27 mouse cellular contexts compared by ENCODE assay signal in genomic region chr10:122973241-122973640, GRCm38 (mm10).
"Had no signal": no experiment of that assay in that cellular context is flagged by ENCODE, and none has a peak within 500 bp of the region (broad histone marks: within the 10 kb centered on the region; RNA-seq: fewer than 3 reads in every experiment).

No protein-coding gene starts in this region.

- ATAC-seq: forebrain, embryonic 13.5 days; forebrain, embryonic 14.5 days; forebrain, embryonic 15.5 days; forebrain, embryonic 16.5 days; forebrain, postnatal 0 days had no signal

- H3K4me1 ChIP-seq: embryonic facial prominence, embryonic 10.5 days; embryonic facial prominence, embryonic 12.5 days; forebrain, embryonic 12.5 days; forebrain, embryonic 13.5 days; forebrain, embryonic 15.5 days had no signal

- H3K4me3 ChIP-seq: embryonic facial prominence, embryonic 10.5 days; embryonic facial prominence, embryonic 12.5 days; embryonic facial prominence, embryonic 13.5 days; embryonic facial prominence, embryonic 15.5 days; erythroblast, embryonic 14.5 days; forebrain, embryonic 10.5 days; forebrain, embryonic 12.5 days; forebrain, embryonic 13.5 days; forebrain, embryonic 15.5 days; gastrocnemius, adult 2 months had no signal

- DNase-seq: cerebellum, adult 18-20 months; cerebellum, adult 2 months; cerebellum, adult 8-10 months; cerebellum, adult 9-10 months; cerebellum, adult 9-11 months; cerebellum, postnatal 10 days; cerebellum, postnatal 14 days; cerebellum, postnatal 25 days; cerebellum, postnatal 36 days; embryo, embryonic 11 days; forebrain, postnatal 0 days; gastrocnemius, adult 2 months; gastrocnemius, postnatal 10 days; gastrocnemius, postnatal 14 days; gastrocnemius, postnatal 25 days; gastrocnemius, postnatal 36 days had no signal

- H3K27me3 ChIP-seq: embryonic facial prominence, embryonic 12.5 days; embryonic facial prominence, embryonic 13.5 days; embryonic facial prominence, embryonic 15.5 days; forebrain, embryonic 12.5 days; forebrain, embryonic 13.5 days; forebrain, embryonic 15.5 days had no signal

- H3K9ac ChIP-seq: embryonic facial prominence, embryonic 12.5 days; embryonic facial prominence, embryonic 13.5 days; embryonic facial prominence, embryonic 15.5 days; forebrain, embryonic 12.5 days; forebrain, embryonic 13.5 days; forebrain, embryonic 15.5 days; forebrain, postnatal 0 days had no signal

- H3K36me3 ChIP-seq: embryonic facial prominence, embryonic 10.5 days; embryonic facial prominence, embryonic 12.5 days; embryonic facial prominence, embryonic 13.5 days; embryonic facial prominence, embryonic 15.5 days; forebrain, embryonic 10.5 days; forebrain, embryonic 12.5 days; forebrain, embryonic 15.5 days had no signal

- H3K9me3 ChIP-seq: embryonic facial prominence, embryonic 10.5 days; embryonic facial prominence, embryonic 12.5 days; embryonic facial prominence, embryonic 13.5 days; embryonic facial prominence, embryonic 15.5 days; forebrain, embryonic 10.5 days; forebrain, embryonic 12.5 days; forebrain, embryonic 13.5 days; forebrain, embryonic 15.5 days had no signal

- H3K4me2 ChIP-seq: embryonic facial prominence, embryonic 12.5 days; embryonic facial prominence, embryonic 13.5 days; embryonic facial prominence, embryonic 15.5 days; forebrain, embryonic 12.5 days; forebrain, embryonic 13.5 days; forebrain, embryonic 15.5 days had no signal

- H3K27ac ChIP-seq: embryonic facial prominence, embryonic 10.5 days; embryonic facial prominence, embryonic 12.5 days; embryonic facial prominence, embryonic 13.5 days; embryonic facial prominence, embryonic 15.5 days; forebrain, embryonic 10.5 days; forebrain, embryonic 12.5 days; forebrain, embryonic 13.5 days; forebrain, embryonic 15.5 days; gastrocnemius, adult 2 months had no signal
